Mouse (Mus musculus): ENCODE data around the gene Bcas3. TPM values are rescaled to one million over a fixed set of nuclear protein-coding genes. Genes with fewer than 3 reads are reported as not detected.

The Bcas3 gene
- polyA plus RNA-seq, 2 experiments: 22.2 to 28.2 TPM

DNA sequence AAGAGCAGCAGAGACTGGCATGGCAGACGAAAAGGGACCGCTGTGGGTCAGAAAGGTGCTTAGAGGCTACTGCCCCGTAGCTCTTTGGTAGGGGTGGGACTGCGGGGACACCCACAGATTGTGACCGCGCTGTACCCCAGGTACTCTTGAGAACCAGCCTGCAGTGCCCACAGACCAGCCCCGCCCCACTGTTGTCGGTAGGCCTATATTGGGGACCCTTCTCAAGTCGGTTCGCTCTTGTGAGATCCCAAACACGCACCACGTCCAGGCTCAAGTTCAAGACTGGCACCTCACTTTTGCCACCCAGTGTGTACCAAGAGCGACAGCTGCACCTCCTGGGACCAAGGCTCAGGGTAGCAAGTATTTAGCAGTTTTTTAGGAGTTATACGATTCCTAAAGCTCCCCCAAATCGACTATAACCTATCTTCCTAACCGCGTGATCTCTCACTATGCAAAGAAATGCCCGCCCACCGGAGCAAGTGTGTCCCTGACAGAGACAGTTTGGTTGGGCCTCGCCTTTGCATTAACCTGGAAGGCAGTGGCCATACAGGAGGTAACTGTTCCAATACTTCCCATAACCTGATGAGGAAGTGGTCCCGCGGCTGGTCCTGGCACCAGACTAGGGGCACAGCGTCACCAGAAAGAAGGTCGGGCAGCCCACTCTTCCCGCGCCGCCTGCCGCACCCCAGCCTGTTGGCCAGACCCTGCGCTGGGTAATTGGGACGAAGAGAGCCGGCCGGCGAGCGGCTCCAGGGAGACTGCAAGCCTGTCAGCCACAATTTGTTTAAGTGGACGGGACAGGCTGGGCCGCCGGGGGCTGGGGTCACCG is 475.9 kb downstream of the Bcas3 start:
- no peak overlapping the region for H3K27ac ChIP-seq (replicated peaks; ENCODE audit: low read depth, low read length)
- WGBS: 14% methylated on average over 34 of the region's 38 CpGs
- H3K9me3 ChIP-seq (ENCODE audit: control insufficient read depth, low read length): no peaks in the 10 kb centered on the region
- no peak for DNase-seq (ENCODE audit: low spot score)
- H3K9ac ChIP-seq (ENCODE audit: low read depth, low read length, severe bottlenecking): peak overlapping the region; percentile 34; the same call in 1 of the 2 replicates
- H3K4me3 ChIP-seq (replicated peaks; ENCODE audit: low read length): peak overlapping the region; percentile 50
- no peak for TF ChIP-seq POLR2A (IDR thresholded peaks at IDR 0.05; ENCODE audit: borderline replicate concordance, extremely low read depth, insufficient read depth, insufficient read length)
- H3K4me2 ChIP-seq (replicated peaks; ENCODE audit: low read depth, low read length, severe bottlenecking): peak overlapping the region; percentile 89
- ATAC-seq (ENCODE audit: low FRiP score, low read depth): no peak
- no peaks in the 10 kb centered on the region for H3K36me3 ChIP-seq (ENCODE audit: control insufficient read depth, insufficient read depth, low read length)
- peaks cover 22% of the 10 kb centered on the region for H3K4me1 ChIP-seq (ENCODE audit: control insufficient read depth, insufficient read depth, low read length)
- peaks cover 52% of the 10 kb centered on the region for H3K27me3 ChIP-seq (ENCODE audit: control insufficient read depth, insufficient read depth, low read length)

- H3K9ac ChIP-seq (ENCODE audit: low read depth, low read length, severe bottlenecking): peak overlapping the region; percentile 53
- H3K9me3 ChIP-seq (ENCODE audit: control insufficient read depth, low read length): no peaks in the 10 kb centered on the region
- H3K27ac ChIP-seq (replicated peaks; ENCODE audit: low read depth, low read length): peak overlapping the region; percentile 10; the same call in 1 of the 2 replicates
- 2% methylated on average over 41 of the region's 61 CpGs for WGBS
- TF ChIP-seq POLR2A (IDR thresholded peaks at IDR 0.05; ENCODE audit: borderline replicate concordance, extremely low read depth, insufficient read depth, insufficient read length): no peak
- H3K27me3 ChIP-seq (ENCODE audit: control insufficient read depth, insufficient read depth, low read length): peaks cover 61% of the 10 kb centered on the region
- H3K36me3 ChIP-seq (ENCODE audit: control insufficient read depth, insufficient read depth, low read length): no peaks in the 10 kb centered on the region
- ATAC-seq (ENCODE audit: low FRiP score, low read depth): no peak
- H3K4me2 ChIP-seq (replicated peaks; ENCODE audit: low read depth, low read length, severe bottlenecking): peak overlapping the region; percentile 89
- DNase-seq (ENCODE audit: low spot score): no peak
- H3K4me1 ChIP-seq (ENCODE audit: control insufficient read depth, insufficient read depth, low read length): peaks cover 22% of the 10 kb centered on the region
- H3K4me3 ChIP-seq (replicated peaks; ENCODE audit: low read length): peak overlapping the region; percentile 50
These were observed 476.8 kb downstream of the Bcas3 start for GRCm38 (mm10) chr11:85829520-85830440.

DNA sequence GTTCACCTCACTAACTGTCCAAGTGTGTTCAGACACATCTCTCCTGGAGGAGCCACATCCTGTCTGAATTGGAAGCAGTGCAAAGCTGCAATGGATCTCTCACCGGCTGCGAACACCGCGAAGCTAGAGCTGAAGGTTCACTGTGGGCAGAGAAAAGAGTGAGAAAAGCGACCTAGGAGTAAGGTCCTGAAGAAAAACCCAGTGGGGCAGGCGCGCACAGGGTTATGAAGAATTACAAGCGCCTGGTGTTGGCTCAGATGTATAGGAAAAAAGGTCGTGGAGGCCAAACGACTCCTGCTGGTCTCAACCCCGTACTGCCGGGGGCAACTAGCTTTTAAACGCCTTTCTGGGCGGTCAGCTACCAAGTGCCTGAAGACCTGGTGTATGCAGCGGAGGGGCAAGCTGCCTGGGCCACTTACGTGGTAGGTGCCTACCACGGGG is 478.0 kb downstream of the Bcas3 start:
- H3K4me1 ChIP-seq (ENCODE audit: control insufficient read depth, insufficient read depth, low read length): peaks cover 22% of the 10 kb centered on the region

DNA sequence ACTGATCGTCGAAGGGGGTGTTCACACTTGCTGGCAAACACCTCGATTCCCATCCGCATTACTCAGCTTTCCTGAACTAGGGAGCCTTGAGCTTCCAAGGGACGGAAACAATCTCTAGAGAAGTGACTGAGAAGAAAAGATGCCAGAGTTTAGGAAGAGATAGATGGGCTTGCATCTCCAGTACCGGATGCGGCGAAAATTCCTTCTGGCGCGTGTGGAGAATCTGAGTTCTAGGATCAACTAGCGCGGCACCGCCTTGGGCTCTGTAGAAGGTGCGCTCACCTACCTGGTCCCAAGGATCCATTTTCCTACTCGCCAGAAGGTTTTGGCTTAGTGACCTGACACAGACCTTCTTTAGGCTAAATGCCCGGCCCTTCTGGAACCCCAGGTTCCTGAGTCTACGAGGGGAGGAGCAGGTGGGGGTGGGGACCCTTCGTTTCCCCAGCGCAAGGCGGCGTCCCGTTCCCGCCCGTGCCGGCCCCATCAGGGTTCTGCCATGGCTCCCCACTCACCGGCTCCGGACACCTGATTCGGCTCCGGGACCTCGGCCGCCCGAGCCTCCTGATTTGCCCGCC is 478.8 kb downstream of the Bcas3 start:
- H3K4me3 ChIP-seq (replicated peaks; ENCODE audit: low read length): peak overlapping the region; percentile 50
- no peak for TF ChIP-seq POLR2A (IDR thresholded peaks at IDR 0.05; ENCODE audit: borderline replicate concordance, extremely low read depth, insufficient read depth, insufficient read length)
- 1% methylated on average over 33 of the region's 33 CpGs for whole genome bisulfite sequencing
- ATAC-seq (ENCODE audit: low FRiP score, low read depth) (no peak), DNase-seq (ENCODE audit: low spot score) (no peak)
- H3K27ac ChIP-seq (replicated peaks; ENCODE audit: low read depth, low read length): 0 out of 2 replicates have a peak overlapping the region, but pooled peaks have one; percentile 13
- peak overlapping the region; percentile 89 for H3K4me2 ChIP-seq (replicated peaks; ENCODE audit: low read depth, low read length, severe bottlenecking)
- H3K27me3 ChIP-seq (ENCODE audit: control insufficient read depth, insufficient read depth, low read length): peaks cover 77% of the 10 kb centered on the region
- H3K9me3 ChIP-seq (ENCODE audit: control insufficient read depth, low read length): no peaks in the 10 kb centered on the region
- H3K36me3 ChIP-seq (ENCODE audit: control insufficient read depth, insufficient read depth, low read length): peaks cover 7% of the 10 kb centered on the region
- peak overlapping the region; percentile 85 for H3K9ac ChIP-seq (ENCODE audit: low read depth, low read length, severe bottlenecking)
- H3K4me1 ChIP-seq (ENCODE audit: control insufficient read depth, insufficient read depth, low read length): peaks cover 22% of the 10 kb centered on the region

More for the DNA sequence above, 478.0 kb downstream of the Bcas3 start:
- H3K9me3 ChIP-seq (ENCODE audit: control insufficient read depth, low read length): no peaks in the 10 kb centered on the region
- no peak for TF ChIP-seq POLR2A (IDR thresholded peaks at IDR 0.05; ENCODE audit: borderline replicate concordance, extremely low read depth, insufficient read depth, insufficient read length)
- peak overlapping the region; percentile 89 for H3K4me2 ChIP-seq (replicated peaks; ENCODE audit: low read depth, low read length, severe bottlenecking)
- H3K27me3 ChIP-seq (ENCODE audit: control insufficient read depth, insufficient read depth, low read length): peaks cover 72% of the 10 kb centered on the region
- ATAC-seq (ENCODE audit: low FRiP score, low read depth) (no peak), DNase-seq (ENCODE audit: low spot score) (no peak)
- H3K4me3 ChIP-seq (replicated peaks; ENCODE audit: low read length): peak overlapping the region; percentile 50
- 4% methylated on average over 17 of the region's 17 CpGs for WGBS
- H3K36me3 ChIP-seq (ENCODE audit: control insufficient read depth, insufficient read depth, low read length): peaks cover 3% of the 10 kb centered on the region; the same call in 1 of the 2 replicates
- no peak overlapping the region for H3K27ac ChIP-seq (replicated peaks; ENCODE audit: low read depth, low read length)
- H3K9ac ChIP-seq (ENCODE audit: low read depth, low read length, severe bottlenecking): no peak overlapping the region
